8 mouse cellular contexts compared by ENCODE assay signal in genomic region chr11:22002783-22003340, GRCm38 (mm10). TPM values are rescaled to one million over a fixed set of nuclear protein-coding genes. Genes with fewer than 3 reads are reported as not detected.
A peak's percentile ranks its signal among the peaks of the same experiment; 100 is the strongest.
DNase-seq lines count a peak whose midpoint lies in the region; ATAC-seq and TF ChIP-seq lines count a peak whose summit lies in the region.

Otx1 (minus strand) TSS chr11:22002897.

- H3K27ac ChIP-seq in embryonic facial prominence, embryonic 13.5 days: peak within 1 kb of the TSS; percentile 79
- peak within 1 kb of the TSS; percentile 69 for H3K27ac ChIP-seq in hindbrain, embryonic 12.5 days
- H3K27ac ChIP-seq in liver, embryonic 12.5 days: no peak within 1 kb of the TSS

- peak; percentile 42 for DNase-seq in kidney, adult 18-20 months
- DNase-seq in kidney, postnatal 25 days: no peak
- DNase-seq in G1E (ENCODE audit: low spot score): no peak
- peak; percentile 54 for DNase-seq in retina, postnatal 1 day
- no peak for DNase-seq in thymus, postnatal 0 days (ENCODE audit: low spot score)

- TF ChIP-seq CTCF in G1E (IDR thresholded peaks at IDR 0.05; ENCODE audit: low read depth, low read length): no peak

- H3K4me2 ChIP-seq in embryonic facial prominence, embryonic 13.5 days: peak within 1 kb of the TSS; percentile 89
- H3K4me2 ChIP-seq in hindbrain, embryonic 12.5 days (replicated peaks): peak within 1 kb of the TSS; percentile 74
- H3K4me2 ChIP-seq in liver, embryonic 12.5 days: peak within 1 kb of the TSS; percentile 82

- peak within 1 kb of the TSS; percentile 67 for H3K4me3 ChIP-seq in G1E (ENCODE audit: low read depth, low read length)
- H3K4me3 ChIP-seq in embryonic facial prominence, embryonic 13.5 days: peak within 1 kb of the TSS; percentile 56
- peak within 1 kb of the TSS; percentile 47 for H3K4me3 ChIP-seq in hindbrain, embryonic 12.5 days
- H3K4me3 ChIP-seq in liver, embryonic 12.5 days: peak within 1 kb of the TSS; percentile 58

- 0 out of 2 replicates have a peak, but pooled peaks cover 4% of the 10 kb centered on the region for H3K9me3 ChIP-seq in G1E (replicated peaks)
- H3K9me3 ChIP-seq in embryonic facial prominence, embryonic 13.5 days: no peaks in the 10 kb centered on the region
- no peaks in the 10 kb centered on the region for H3K9me3 ChIP-seq in hindbrain, embryonic 12.5 days (replicated peaks)
- no peaks in the 10 kb centered on the region for H3K9me3 ChIP-seq in liver, embryonic 12.5 days (replicated peaks)

- no peaks in the 10 kb centered on the region for H3K36me3 ChIP-seq in G1E (replicated peaks)
- H3K36me3 ChIP-seq in embryonic facial prominence, embryonic 13.5 days: no peaks in the 10 kb centered on the region
- H3K36me3 ChIP-seq in hindbrain, embryonic 12.5 days: no peaks in the 10 kb centered on the region
- no peaks in the 10 kb centered on the region for H3K36me3 ChIP-seq in liver, embryonic 12.5 days

- WGBS in embryonic facial prominence, embryonic 13.5 days: 1% methylated on average over 34 of the region's 34 CpGs
- under 1% methylated on average over 34 of the region's 34 CpGs for WGBS in hindbrain, embryonic 12.5 days
- 1% methylated on average over 34 of the region's 34 CpGs for WGBS in liver, embryonic 12.5 days (ENCODE audit: insufficient replicate concordance)

- H3K4me1 ChIP-seq in G1E (ENCODE audit: insufficient read depth, low read depth, low read length): peaks cover 39% of the 10 kb centered on the region
- peaks cover 50% of the 10 kb centered on the region for H3K4me1 ChIP-seq in embryonic facial prominence, embryonic 13.5 days
- H3K4me1 ChIP-seq in hindbrain, embryonic 12.5 days: peaks cover 24% of the 10 kb centered on the region
- peaks cover 25% of the 10 kb centered on the region for H3K4me1 ChIP-seq in liver, embryonic 12.5 days

- H3K9ac ChIP-seq in embryonic facial prominence, embryonic 13.5 days: peak within 1 kb of the TSS; percentile 76
- H3K9ac ChIP-seq in hindbrain, embryonic 12.5 days: peak within 1 kb of the TSS; percentile 59
- no peak within 1 kb of the TSS for H3K9ac ChIP-seq in liver, embryonic 12.5 days

- ATAC-seq in G1E (ENCODE audit: extremely low read depth, insufficient number of reproducible peaks, low FRiP score, poor library complexity, severe bottlenecking): no peak
- no peak for ATAC-seq in embryonic facial prominence, embryonic 13.5 days (ENCODE audit: insufficient number of reproducible peaks, insufficient read depth, low FRiP score, low TSS enrichment, low read depth)
- no peak for ATAC-seq in hindbrain, embryonic 12.5 days (ENCODE audit: low FRiP score)
- ATAC-seq in liver, embryonic 12.5 days: no peak

- H3K27me3 ChIP-seq in G1E (ENCODE audit: insufficient read depth, low read length): peaks cover 86% of the 10 kb centered on the region
- H3K27me3 ChIP-seq in embryonic facial prominence, embryonic 13.5 days: peaks cover 96% of the 10 kb centered on the region
- H3K27me3 ChIP-seq in hindbrain, embryonic 12.5 days: peaks cover 97% of the 10 kb centered on the region
- H3K27me3 ChIP-seq in liver, embryonic 12.5 days (replicated peaks): peaks cover 100% of the 10 kb centered on the region

RNA-seq across cellular contexts. Expression of gene Otx1, which starts in this region (rescaled TPM):
- not detected in 2 replicates for total RNA-seq in G1E (2014; fragmentation: Nextera tagmentation)
- total RNA-seq in G1E (2017): 0.06 and 0.11 TPM in 2 replicates
- polyA plus RNA-seq in G1E (2012): 0.12 and 0.13 TPM in 2 replicates
- 9.5 and 10.0 TPM in 2 replicates for polyA plus RNA-seq in embryonic facial prominence, embryonic 13.5 days (2015; fragmentation: Nextera tagmentation; extraction: Ambion mirVana)
- polyA plus RNA-seq in hindbrain, embryonic 12.5 days (2016; fragmentation: Nextera tagmentation; extraction: Ambion mirVana): 3.4 and 3.6 TPM in 2 replicates
- polyA plus RNA-seq in liver, embryonic 12.5 days (2016; fragmentation: Nextera tagmentation; extraction: Ambion mirVana): not detected in 2 replicates
- not detected in 2 replicates for polyA plus RNA-seq in thymus, postnatal 0 days (2015; fragmentation: Nextera tagmentation; extraction: Ambion mirVana)

Comparison
In these comparisons a context has a peak if more than half of its experiments do, and no peak if none do; other contexts are left out.
1. DNase-seq: peak in kidney, adult 18-20 months (single experiment) and retina, postnatal 1 day (single experiment); none in kidney, postnatal 25 days (0 of 2), G1E (single experiment) and thymus, postnatal 0 days (single experiment).
2. Peak in every context shown above with its lines, with median percentiles within 50 percentile points of each other: H3K4me3 ChIP-seq and H3K4me2 ChIP-seq.